Mouse (Mus musculus) embryonic facial prominence, embryonic 14.5 days (tissue): ENCODE results near the gene Dnajc12. TPM values are rescaled to one million over a fixed set of nuclear protein-coding genes. Genes with fewer than 3 reads are reported as not detected.
A peak's percentile ranks its signal among the peaks of the same experiment; 100 is the strongest.
"Not testable (repeated sequence)": the region's sequence is repeated elsewhere in the genome, so short reads cannot be mapped to it uniquely, and the experiment has no call there.

Experiments
- ATAC-seq: fragments of 200-750 bp; cut with Nextera tagmentation; 2 replicates; pipeline ENCODE4 v1.8.0; 2017; ENCODE audit warnings: low read depth, moderate number of reproducible peaks, moderate TSS enrichment
- DNase-seq: peaks from one replicate; pipeline ENCODE4 v3.0.0-alpha.2; 2015; ENCODE audit warnings: low spot score
- H3K27ac ChIP-seq: fragments of 300-500 bp; sonication (generic); replicated peaks from 2 replicates; pipeline ENCODE4 v1.5.1; 2014; ENCODE audit warnings: low read depth, mild to moderate bottlenecking, low read length, moderate library complexity
- H3K27me3 ChIP-seq: fragments of 300-500 bp; sonication (generic); replicated peaks from 2 replicates; pipeline ENCODE4 v1.6.1; 2014; ENCODE audit warnings: low read length; ENCODE audit not compliant: control insufficient read depth, insufficient read depth
- H3K36me3 ChIP-seq: fragments of 300-500 bp; sonication (generic); 2 replicates; pipeline ENCODE4 v1.6.1; 2014; ENCODE audit warnings: low read length, mixed read lengths; ENCODE audit not compliant: control insufficient read depth, insufficient read depth
- H3K4me1 ChIP-seq: fragments of 300-500 bp; sonication (generic); 2 replicates; pipeline ENCODE4 v1.6.1; 2014; ENCODE audit warnings: antibody characterized with exemption, low read length; ENCODE audit not compliant: control insufficient read depth, insufficient read depth
- H3K4me2 ChIP-seq: fragments of 300-500 bp; sonication (generic); 2 replicates; pipeline ENCODE4 v1.6.1; 2014; ENCODE audit warnings: low read depth, mild to moderate bottlenecking, low read length, moderate library complexity, mixed read lengths
- H3K4me3 ChIP-seq: fragments of 300-500 bp; sonication (generic); 2 replicates; pipeline ENCODE4 v1.5.1; 2014; ENCODE audit warnings: low read depth, mild to moderate bottlenecking, low read length
- H3K9ac ChIP-seq: fragments of 300-500 bp; sonication (generic); 2 replicates; pipeline ENCODE4 v1.6.1; 2014; ENCODE audit warnings: low read depth, mild to moderate bottlenecking, low read length, moderate library complexity, mixed read lengths
- H3K9me3 ChIP-seq: fragments of 300-500 bp; sonication (generic); 2 replicates; pipeline ENCODE4 v1.6.1; 2016; ENCODE audit warnings: low read length; ENCODE audit not compliant: control insufficient read depth
- WGBS: fragments of 180-500 bp; shearing (Covaris S2); extraction: QIAGEN DNeasy Blood & Tissue Kit; methylation state at CpG from one replicate; pipeline ENCODE4 v1.1.7; 2014; 5-methylcytosine and 5-hydroxymethylcytosine counted together
- polyA plus RNA-seq: library from polyadenylated mRNA; unstranded; fragments of >200 nt; fragmentation: Nextera tagmentation; extraction: Ambion mirVana; gene quantifications from 2 replicates; pipeline ENCODE4 v1.2.1, GENCODE M21; 2014

Dnajc12 gene
- polyA plus RNA-seq, 1 experiment from 2014 or later = 8.3 TPM

GRCm38 (mm10) chr10:63348291-63348690 is 34.0 kb upstream of the Dnajc12 start:
- DNase-seq = no peak
- no peak overlapping the region for H3K4me3 ChIP-seq
- H3K4me1 ChIP-seq = no peaks in the 10 kb centered on the region

GRCm38 (mm10) chr10:63350666-63351065 is 31.6 kb upstream of the Dnajc12 start:
- H3K4me3 ChIP-seq = no peak overlapping the region
- no peaks in the 10 kb centered on the region for H3K4me1 ChIP-seq
- H3K27ac ChIP-seq = no peak overlapping the region
- no peaks in the 10 kb centered on the region for H3K9me3 ChIP-seq
- no peak overlapping the region for H3K4me2 ChIP-seq
- no peaks in the 10 kb centered on the region for H3K27me3 ChIP-seq
- 86% methylated on average over 7 of the region's 7 CpGs for WGBS
- ATAC-seq (no peak), DNase-seq (no peak)
- no peak overlapping the region for H3K9ac ChIP-seq
- no peaks in the 10 kb centered on the region for H3K36me3 ChIP-seq

More at GRCm38 (mm10) chr10:63348291-63348690, 34.0 kb upstream of the Dnajc12 start:
- WGBS = 30% methylated on average over 3 of the region's 3 CpGs
- Histone ChIP-seq H3K27ac (no peak overlapping the region), H3K4me2 (no peak overlapping the region), H3K36me3 (no peaks in the 10 kb centered on the region), H3K9me3 (no peaks in the 10 kb centered on the region), H3K27me3 (no peaks in the 10 kb centered on the region), H3K9ac (no peak overlapping the region)
- no peak for ATAC-seq

- WGBS = 84% methylated on average over 7 of the region's 7 CpGs
- H3K4me1 ChIP-seq, H3K9ac ChIP-seq, ATAC-seq, DNase-seq, H3K9me3 ChIP-seq, H3K36me3 ChIP-seq, H3K4me3 ChIP-seq, H3K27me3 ChIP-seq, H3K4me2 ChIP-seq, H3K27ac ChIP-seq: not testable (repeated sequence)
Observed at GRCm38 (mm10) chr10:63351099-63351498, 31.1 kb upstream of the Dnajc12 start.

- ATAC-seq = no peak
- Histone ChIP-seq H3K27me3 (no peaks in the 10 kb centered on the region), H3K9me3 (no peaks in the 10 kb centered on the region), H3K36me3 (no peaks in the 10 kb centered on the region), H3K9ac (no peak overlapping the region), H3K27ac (no peak overlapping the region), H3K4me1 (no peaks in the 10 kb centered on the region), H3K4me3 (no peak overlapping the region), H3K4me2 (no peak overlapping the region)
- WGBS = 85% methylated on average over 5 of the region's 5 CpGs
- no peak for DNase-seq
Observed at GRCm38 (mm10) chr10:63352111-63352510, 30.1 kb upstream of the Dnajc12 start.

GRCm38 (mm10) chr10:63360502-63360901 is 21.7 kb upstream of the Dnajc12 start:
- Histone ChIP-seq H3K9me3 (no peaks in the 10 kb centered on the region), H3K4me1 (no peaks in the 10 kb centered on the region), H3K27me3 (no peaks in the 10 kb centered on the region), H3K36me3 (no peaks in the 10 kb centered on the region), H3K4me2 (no peak overlapping the region), H3K9ac (no peak overlapping the region), H3K4me3 (no peak overlapping the region), H3K27ac (no peak overlapping the region)
- ATAC-seq = no peak
- WGBS = 42% methylated on average over 1 of the region's 1 CpGs
- DNase-seq = no peak

- Histone ChIP-seq H3K4me2 (peak overlapping the region; percentile 29; the same call in 1 of the 2 replicates), H3K36me3 (no peaks in the 10 kb centered on the region), H3K4me3 (peak overlapping the region; percentile 6; the same call in 1 of the 2 replicates), H3K4me1 (no peaks in the 10 kb centered on the region), H3K27ac (no peak overlapping the region), H3K9ac (no peak overlapping the region), H3K27me3 (no peaks in the 10 kb centered on the region), H3K9me3 (no peaks in the 10 kb centered on the region)
- 47% methylated on average over 7 of the region's 7 CpGs for WGBS
- DNase-seq = no peak
- ATAC-seq = no peak
Observed at GRCm38 (mm10) chr10:63365918-63366455, 16.3 kb upstream of the Dnajc12 start.

GRCm38 (mm10) chr10:63367386-63367785 is 14.9 kb upstream of the Dnajc12 start:
- H3K9ac ChIP-seq = no peak overlapping the region
- H3K4me1 ChIP-seq = no peaks in the 10 kb centered on the region
- no peak overlapping the region for H3K4me2 ChIP-seq
- no peak for ATAC-seq
- no peaks in the 10 kb centered on the region for H3K36me3 ChIP-seq
- 75% methylated on average over 6 of the region's 6 CpGs for WGBS
- DNase-seq = no peak
- no peak overlapping the region for H3K27ac ChIP-seq
- no peak overlapping the region for H3K4me3 ChIP-seq
- H3K9me3 ChIP-seq = no peaks in the 10 kb centered on the region
- no peaks in the 10 kb centered on the region for H3K27me3 ChIP-seq

GRCm38 (mm10) chr10:63368041-63368440 is 14.2 kb upstream of the Dnajc12 start:
- ATAC-seq (no peak), DNase-seq (no peak)
- Histone ChIP-seq H3K36me3 (no peaks in the 10 kb centered on the region), H3K27ac (no peak overlapping the region), H3K4me3 (no peak overlapping the region), H3K27me3 (no peaks in the 10 kb centered on the region), H3K9me3 (no peaks in the 10 kb centered on the region), H3K4me2 (no peak overlapping the region), H3K9ac (no peak overlapping the region), H3K4me1 (no peaks in the 10 kb centered on the region)
- WGBS = 82% methylated on average over 3 of the region's 3 CpGs

- Histone ChIP-seq H3K27me3 (no peaks in the 10 kb centered on the region), H3K36me3 (no peaks in the 10 kb centered on the region), H3K9ac (no peak overlapping the region), H3K4me1 (no peaks in the 10 kb centered on the region; the same call in 1 of the 2 replicates), H3K4me2 (no peak overlapping the region), H3K27ac (no peak overlapping the region), H3K9me3 (no peaks in the 10 kb centered on the region), H3K4me3 (no peak overlapping the region)
- DNase-seq (no peak), ATAC-seq (no peak)
- WGBS = 85% methylated on average over 5 of the region's 5 CpGs
Observed at GRCm38 (mm10) chr10:63376303-63376702, 5.9 kb upstream of the Dnajc12 start.
